Mouse (Mus musculus): ENCODE measurements around the gene Susd5. TPM values are rescaled to one million over a fixed set of nuclear protein-coding genes. Genes with fewer than 3 reads are reported as not detected.
A peak's percentile ranks its signal among the peaks of the same experiment; 100 is the strongest.
"Not testable (repeated sequence)": the region's sequence is repeated elsewhere in the genome, so short reads cannot be mapped to it uniquely, and the experiment has no call there.

Susd5 gene
- polyA plus RNA-seq, 1 experiment from 2014 or later = 2.3 TPM

DNA sequence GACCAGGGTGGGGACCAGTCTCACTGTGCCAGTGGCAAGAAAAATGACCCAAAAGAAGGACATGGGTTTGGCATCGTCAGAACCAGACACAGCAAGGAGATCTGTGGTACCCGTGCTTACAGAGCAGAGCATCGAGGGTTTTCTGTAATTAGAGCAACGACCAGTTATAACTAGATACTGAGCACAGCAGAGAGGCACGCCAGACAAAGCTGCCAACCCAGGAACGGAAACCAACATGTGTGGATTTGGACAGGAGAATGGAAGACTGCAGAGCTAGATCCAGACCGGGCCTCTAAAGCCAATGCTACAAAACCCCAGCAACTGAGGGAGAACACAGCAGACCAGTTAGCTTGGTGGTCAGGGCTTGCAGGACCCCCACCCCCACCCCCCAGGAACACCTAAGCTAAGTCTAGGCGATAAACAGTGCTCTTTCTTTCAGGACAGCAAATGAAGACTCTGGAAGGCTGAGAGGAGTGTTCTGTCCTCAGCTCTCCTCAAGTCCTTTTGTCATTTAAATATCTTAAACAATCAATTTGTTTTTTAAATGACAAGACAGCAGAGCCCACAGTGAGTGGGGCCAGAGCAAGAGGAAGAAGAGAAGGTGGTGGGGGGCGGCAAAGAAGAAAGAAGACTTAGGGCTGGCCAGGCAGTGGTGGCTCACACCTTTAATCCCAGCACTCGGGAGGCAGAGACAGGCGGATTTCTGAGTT is 30.3 kb downstream of the Susd5 start:
- Histone ChIP-seq H3K27me3 (replicated peaks) (no peaks in the 10 kb centered on the region), H3K36me3 (no peaks in the 10 kb centered on the region), H3K9me3 (no peaks in the 10 kb centered on the region), H3K4me1 (no peaks in the 10 kb centered on the region), H3K4me3 (no peak overlapping the region), H3K9ac (no peak overlapping the region), H3K27ac (no peak overlapping the region), H3K4me2 (replicated peaks) (no peak overlapping the region)
- ATAC-seq (ENCODE audit: low FRiP score, low read depth) = no peak
- WGBS = 78% methylated on average over 11 of the region's 11 CpGs

DNA sequence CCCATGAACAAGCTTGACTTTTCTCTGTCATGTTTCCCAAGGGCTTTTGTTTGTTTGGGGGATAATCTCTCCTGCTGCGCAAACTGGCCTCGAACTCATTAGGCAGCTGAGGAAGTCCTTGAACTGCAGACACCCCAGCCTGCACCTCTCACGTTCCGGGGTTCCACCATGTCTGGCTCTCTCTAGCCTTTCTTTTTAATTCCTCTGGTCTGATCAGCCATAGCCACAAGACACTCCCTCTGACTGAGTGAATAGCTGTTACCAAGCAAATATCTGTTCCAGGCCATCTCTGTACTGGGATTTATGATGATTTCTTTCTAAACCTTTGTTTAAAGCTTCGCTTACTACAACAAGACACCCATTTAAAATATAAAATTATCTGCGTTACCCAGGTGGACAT is 31.9 kb downstream of the Susd5 start:
- not testable (repeated sequence) for H3K4me3 ChIP-seq; H3K4me2 ChIP-seq (replicated peaks); ATAC-seq (ENCODE audit: low FRiP score, low read depth); H3K27ac ChIP-seq; H3K4me1 ChIP-seq; H3K36me3 ChIP-seq; H3K9ac ChIP-seq; H3K27me3 ChIP-seq (replicated peaks); H3K9me3 ChIP-seq
- 92% methylated on average over 6 of the region's 6 CpGs for WGBS

DNA sequence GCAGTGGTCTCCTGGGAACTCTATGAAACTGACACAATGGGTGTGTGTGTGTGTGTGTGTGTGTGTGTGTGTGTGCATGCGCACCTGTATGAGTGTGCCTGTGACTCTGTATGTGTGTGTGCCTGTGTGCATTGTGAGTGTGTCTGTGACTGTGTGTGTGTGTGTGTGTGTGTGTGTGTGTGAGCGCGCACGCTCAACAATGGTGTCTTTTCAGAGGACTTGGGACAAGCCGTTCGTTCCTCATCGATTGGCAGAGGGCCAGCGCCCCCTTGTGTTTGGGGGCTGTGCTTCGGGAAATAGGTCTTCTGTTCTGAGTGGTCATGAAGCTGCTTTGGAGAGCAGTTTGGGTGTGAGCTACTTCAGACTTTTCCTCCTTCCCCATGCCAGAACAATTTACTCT is 35.2 kb downstream of the Susd5 start:
- H3K9me3 ChIP-seq; H3K27ac ChIP-seq; H3K27me3 ChIP-seq (replicated peaks); H3K9ac ChIP-seq; H3K4me2 ChIP-seq (replicated peaks); H3K4me1 ChIP-seq; H3K36me3 ChIP-seq; H3K4me3 ChIP-seq: not testable (repeated sequence)
- ATAC-seq (ENCODE audit: low FRiP score, low read depth) = peak; percentile 56; the same call in 1 of the 2 replicates
- 12% methylated on average over 9 of the region's 9 CpGs for WGBS

DNA sequence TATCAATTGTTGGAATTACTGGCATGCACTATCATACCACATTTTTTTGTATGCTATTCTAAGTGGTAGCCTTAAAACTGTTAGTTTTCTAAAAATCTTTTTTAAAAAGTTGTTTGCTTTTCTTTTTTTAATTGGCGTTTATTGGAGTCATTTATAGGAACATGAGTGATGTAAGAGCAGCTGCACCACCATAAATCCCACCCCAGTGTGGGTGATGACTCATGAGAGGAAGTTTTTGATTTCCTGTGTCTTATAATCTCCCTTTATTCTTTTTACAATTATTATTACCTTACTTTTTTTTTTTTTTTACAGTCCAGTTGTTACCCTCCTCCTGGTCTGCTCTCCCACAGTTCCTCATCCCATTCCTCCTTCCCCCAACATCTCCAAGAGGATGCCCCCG is 37.9 kb downstream of the Susd5 start:
- ATAC-seq (ENCODE audit: low FRiP score, low read depth) = no peak

DNA sequence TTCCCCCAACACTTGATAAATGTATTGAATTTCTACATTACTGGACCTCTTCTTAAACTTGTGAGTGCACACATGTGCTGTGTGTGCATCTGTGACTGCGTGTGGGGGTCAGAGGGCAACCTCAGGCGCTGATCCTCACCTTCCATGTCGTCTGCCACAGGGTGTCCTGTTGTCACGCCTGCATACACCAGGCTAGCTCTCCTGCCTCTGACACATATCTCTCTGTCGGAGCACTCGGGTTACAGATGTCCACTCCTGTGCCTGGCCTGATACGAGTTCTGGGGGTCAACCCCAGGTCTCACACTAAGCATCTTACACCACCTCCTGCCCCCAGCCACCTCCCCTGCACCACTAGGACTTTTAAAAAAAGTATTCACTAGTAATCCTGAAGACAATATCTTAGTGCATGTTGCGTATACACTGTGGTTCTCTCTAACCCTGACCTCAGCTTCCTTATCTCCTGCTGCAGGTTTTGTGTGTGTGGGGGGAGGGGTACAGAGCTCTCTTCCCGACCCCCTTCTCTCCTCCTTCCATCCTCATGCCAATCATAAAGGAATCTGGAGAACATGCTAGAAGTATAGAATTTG is 41.9 kb downstream of the Susd5 start:
- no peaks in the 10 kb centered on the region for H3K27me3 ChIP-seq (replicated peaks)
- no peak overlapping the region for H3K9ac ChIP-seq
- no peaks in the 10 kb centered on the region for H3K9me3 ChIP-seq
- no peaks in the 10 kb centered on the region for H3K36me3 ChIP-seq
- no peak overlapping the region for H3K4me3 ChIP-seq
- no peak for ATAC-seq (ENCODE audit: low FRiP score, low read depth)
- WGBS = 84% methylated on average over 9 of the region's 9 CpGs
- no peak overlapping the region for H3K4me2 ChIP-seq (replicated peaks)
- no peaks in the 10 kb centered on the region for H3K4me1 ChIP-seq
- no peak overlapping the region for H3K27ac ChIP-seq

More for the DNA sequence above, 37.9 kb downstream of the Susd5 start:
- no peaks in the 10 kb centered on the region for H3K36me3 ChIP-seq
- H3K9me3 ChIP-seq = no peaks in the 10 kb centered on the region
- no peak overlapping the region for H3K9ac ChIP-seq
- no peak overlapping the region for H3K27ac ChIP-seq
- no peaks in the 10 kb centered on the region for H3K27me3 ChIP-seq (replicated peaks)
- no peak overlapping the region for H3K4me2 ChIP-seq (replicated peaks)
- no peak overlapping the region for H3K4me3 ChIP-seq
- WGBS = 96% methylated on average over 2 of the region's 2 CpGs
- no peaks in the 10 kb centered on the region for H3K4me1 ChIP-seq

DNA sequence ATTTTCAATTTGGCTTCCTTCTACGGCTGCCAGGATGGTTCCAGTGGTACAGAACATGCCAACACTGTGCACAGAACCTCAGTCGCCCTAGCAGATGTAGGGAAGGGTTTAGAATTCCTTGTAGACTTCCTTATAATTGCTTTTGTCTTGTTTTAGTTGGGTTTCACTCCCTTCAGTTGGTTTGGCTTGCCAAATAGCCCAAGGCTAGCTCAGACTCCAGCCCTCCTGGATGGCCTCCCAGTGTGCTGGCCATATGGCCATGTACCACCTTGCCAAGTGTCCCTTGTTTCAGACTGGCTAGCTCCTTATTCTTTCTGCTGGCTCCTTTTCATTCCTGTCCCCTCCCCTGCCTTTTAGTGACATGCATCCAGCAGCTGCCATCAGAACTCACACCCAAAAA is 53.3 kb downstream of the Susd5 start:
- Histone ChIP-seq H3K27ac (no peak overlapping the region), H3K9me3 (no peaks in the 10 kb centered on the region), H3K4me1 (no peaks in the 10 kb centered on the region), H3K36me3 (no peaks in the 10 kb centered on the region), H3K4me2 (replicated peaks) (no peak overlapping the region), H3K4me3 (no peak overlapping the region), H3K9ac (no peak overlapping the region), H3K27me3 (replicated peaks) (no peaks in the 10 kb centered on the region)
- ATAC-seq (ENCODE audit: low FRiP score, low read depth) = no peak
- 84% methylated on average over 2 of the region's 2 CpGs for WGBS

DNA sequence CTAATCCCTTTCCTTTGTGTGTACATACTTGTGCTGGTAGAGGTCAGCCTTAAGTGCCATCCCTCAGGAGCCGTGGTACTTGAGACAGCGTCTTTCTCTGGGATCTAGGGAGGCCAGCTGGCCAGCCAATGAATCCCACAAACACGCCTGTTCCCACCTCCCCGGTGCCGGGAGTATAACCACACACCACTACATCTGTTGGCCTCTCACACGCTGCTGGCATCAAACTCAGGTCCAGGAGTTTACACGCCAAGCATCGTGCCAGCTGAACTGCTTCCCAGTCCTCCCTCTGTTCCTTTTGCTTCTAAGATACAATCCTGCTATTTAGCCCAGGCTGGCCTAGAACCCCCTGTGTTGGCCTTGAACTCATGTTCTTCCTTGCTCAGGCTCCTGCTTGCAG is 54.2 kb downstream of the Susd5 start:
- Histone ChIP-seq H3K27me3 (replicated peaks) (no peaks in the 10 kb centered on the region), H3K4me2 (replicated peaks) (no peak overlapping the region), H3K27ac (no peak overlapping the region), H3K9ac (no peak overlapping the region), H3K4me3 (no peak overlapping the region), H3K4me1 (no peaks in the 10 kb centered on the region), H3K9me3 (no peaks in the 10 kb centered on the region), H3K36me3 (no peaks in the 10 kb centered on the region)
- no peak for ATAC-seq (ENCODE audit: low FRiP score, low read depth)
- 94% methylated on average over 8 of the region's 8 CpGs for WGBS

DNA sequence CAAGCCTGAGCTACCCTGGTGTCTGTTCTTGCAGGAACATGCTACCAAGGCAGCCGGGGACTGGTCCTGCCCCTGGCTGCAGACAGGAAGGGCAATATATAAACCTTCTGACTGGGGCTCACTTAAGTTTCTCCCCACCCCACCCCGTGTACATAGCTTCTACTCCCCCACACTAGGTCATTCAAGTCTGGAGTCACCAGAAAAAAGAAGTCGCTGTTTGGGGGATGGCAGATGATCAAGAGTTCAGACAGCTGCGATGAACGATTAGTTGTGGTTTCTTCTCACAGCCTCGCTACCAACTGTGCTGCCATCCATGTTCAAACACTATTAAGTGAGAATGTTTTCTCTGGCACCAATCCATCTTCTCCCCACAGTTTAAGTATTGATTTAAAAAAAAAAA is 55.3 kb downstream of the Susd5 start:
- Histone ChIP-seq H3K27ac (no peak overlapping the region), H3K9me3 (no peaks in the 10 kb centered on the region), H3K4me2 (replicated peaks) (no peak overlapping the region), H3K4me3 (no peak overlapping the region), H3K36me3 (no peaks in the 10 kb centered on the region), H3K27me3 (replicated peaks) (no peaks in the 10 kb centered on the region), H3K9ac (no peak overlapping the region), H3K4me1 (no peaks in the 10 kb centered on the region)
- no peak for ATAC-seq (ENCODE audit: low FRiP score, low read depth)
- 53% methylated on average over 6 of the region's 6 CpGs for WGBS

DNA sequence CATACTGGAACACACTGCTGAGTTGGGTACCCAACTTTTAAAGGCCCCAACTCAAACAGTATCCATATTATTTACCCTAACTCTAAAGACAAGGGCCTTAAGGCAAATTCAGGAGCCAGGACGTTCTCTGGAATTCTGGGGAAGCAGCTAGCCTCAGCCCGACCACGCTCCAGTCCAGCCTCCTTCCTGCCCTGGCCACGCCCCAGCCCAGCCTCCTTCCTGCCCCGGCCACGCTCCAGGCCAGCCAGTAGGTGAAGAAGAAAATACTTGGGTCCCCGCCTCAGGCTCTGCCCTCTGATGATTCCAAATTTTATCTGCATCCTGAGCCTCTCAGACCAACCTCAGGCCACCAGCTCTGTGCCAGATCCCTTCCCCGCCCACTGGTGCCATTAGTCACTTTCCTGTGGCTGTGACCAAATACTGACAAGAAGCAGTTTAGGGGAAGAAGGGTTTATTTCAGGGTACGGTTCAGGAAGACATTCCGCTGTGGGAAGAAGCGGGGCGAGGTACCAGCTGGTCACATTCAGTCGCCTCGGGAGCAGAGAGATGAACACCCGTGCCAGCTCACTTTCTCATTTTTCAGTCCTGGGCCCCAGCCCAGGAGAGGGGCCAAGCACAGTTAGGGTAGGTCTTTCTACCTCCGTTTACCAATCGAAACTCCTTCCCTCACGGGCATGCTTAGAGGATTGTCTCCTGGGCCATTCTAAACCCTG is 57.1 kb downstream of the Susd5 start:
- Histone ChIP-seq H3K4me3 (no peak overlapping the region), H3K36me3 (no peaks in the 10 kb centered on the region), H3K4me2 (replicated peaks) (no peak overlapping the region), H3K4me1 (no peaks in the 10 kb centered on the region), H3K27me3 (replicated peaks) (no peaks in the 10 kb centered on the region), H3K9ac (no peak overlapping the region), H3K9me3 (no peaks in the 10 kb centered on the region), H3K27ac (no peak overlapping the region)
- no peak for ATAC-seq (ENCODE audit: low FRiP score, low read depth)
- WGBS = 83% methylated on average over 18 of the region's 18 CpGs

DNA sequence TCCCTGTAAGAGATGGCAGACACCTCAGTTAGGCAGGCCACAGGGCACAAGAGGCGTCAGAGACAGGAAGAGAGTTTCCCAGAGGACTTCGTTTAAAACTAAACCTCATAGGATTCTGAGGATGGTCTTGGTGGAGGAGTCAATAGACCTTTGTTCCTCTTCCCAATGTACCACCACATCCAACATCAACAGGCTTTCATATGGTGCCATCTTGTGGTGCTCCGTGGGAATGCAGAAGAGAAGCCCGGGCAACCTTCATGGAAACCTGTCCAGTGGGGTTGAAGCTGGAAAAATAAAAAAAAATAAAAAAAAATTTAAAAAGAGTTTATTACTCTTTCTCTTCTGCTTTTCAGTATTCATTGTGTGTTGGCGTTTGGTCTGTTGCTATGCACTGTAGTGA is 59.7 kb downstream of the Susd5 start:
- not testable (repeated sequence) for H3K4me3 ChIP-seq; H3K4me1 ChIP-seq; H3K9me3 ChIP-seq; ATAC-seq (ENCODE audit: low FRiP score, low read depth); H3K27me3 ChIP-seq (replicated peaks); H3K36me3 ChIP-seq; H3K9ac ChIP-seq; H3K4me2 ChIP-seq (replicated peaks); H3K27ac ChIP-seq
- 25% methylated on average over 5 of the region's 5 CpGs for WGBS

DNA sequence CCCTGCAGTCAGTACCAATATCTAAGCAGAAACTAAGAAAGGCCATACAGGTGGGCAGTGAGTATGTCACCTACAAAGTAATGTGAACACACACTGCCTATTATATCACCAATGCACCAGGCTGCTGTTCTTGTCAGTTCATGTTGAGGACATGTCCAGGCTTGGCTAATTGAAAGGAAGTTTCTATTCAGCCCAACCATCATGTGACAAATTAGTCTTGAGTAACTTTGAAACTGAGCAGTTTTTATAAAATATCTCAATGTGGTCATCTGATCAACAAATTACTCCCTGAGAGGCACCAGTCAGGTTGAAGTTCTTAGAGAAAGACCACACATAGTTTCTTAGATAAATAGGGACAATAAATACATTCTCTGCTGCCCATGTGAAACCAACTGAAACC is 65.9 kb downstream of the Susd5 start:
- not testable (repeated sequence) for H3K4me2 ChIP-seq (replicated peaks); ATAC-seq (ENCODE audit: low FRiP score, low read depth)

DNA sequence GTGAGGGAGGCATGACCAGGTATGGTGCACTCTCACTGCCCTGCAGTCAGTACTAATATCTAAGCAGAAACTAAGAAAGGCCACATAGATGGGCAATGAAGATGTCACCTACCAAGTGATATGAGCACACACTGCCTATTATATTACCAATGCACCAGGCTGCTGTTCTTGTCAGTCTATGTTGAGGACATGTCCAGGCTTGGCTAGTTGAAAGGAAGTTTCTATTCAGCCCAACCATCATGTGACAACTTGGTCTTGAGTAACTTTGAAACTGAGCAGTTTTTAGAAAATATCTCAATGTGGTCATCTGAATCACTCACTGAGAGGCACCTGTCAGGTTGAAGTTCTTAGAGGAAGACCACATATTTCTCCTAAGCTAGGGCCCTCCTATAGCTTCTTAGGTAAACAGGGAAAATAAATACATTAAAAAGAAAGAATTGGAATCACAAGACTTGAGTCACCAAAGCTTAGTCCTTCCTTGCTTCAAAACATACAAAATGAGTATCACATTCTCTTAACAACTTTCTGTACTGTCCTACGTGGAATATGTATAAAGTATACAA is 72.4 kb downstream of the Susd5 start:
- ATAC-seq (ENCODE audit: low FRiP score, low read depth); H3K27ac ChIP-seq; H3K4me2 ChIP-seq (replicated peaks); H3K4me3 ChIP-seq; H3K9me3 ChIP-seq; H3K27me3 ChIP-seq (replicated peaks); H3K36me3 ChIP-seq; H3K4me1 ChIP-seq; H3K9ac ChIP-seq: not testable (repeated sequence)
- 83% methylated on average over 1 of the region's 1 CpGs for WGBS

More for the DNA sequence above, 65.9 kb downstream of the Susd5 start:
- not testable (repeated sequence) for H3K4me3 ChIP-seq; H3K27me3 ChIP-seq (replicated peaks); H3K4me1 ChIP-seq; H3K9me3 ChIP-seq; H3K27ac ChIP-seq; H3K9ac ChIP-seq; H3K36me3 ChIP-seq
